Mouse (Mus musculus): Measurements from ENCODE around the gene Rps18. TPM values are rescaled to one million over a fixed set of nuclear protein-coding genes. Genes with fewer than 3 reads are reported as not detected.

Gene Rps18
- total RNA-seq, 2 experiments from 2014 or later = 672 to 676 TPM

GRCm38 (mm10) chr17:33948090-33948904, 7.5 kb downstream of the Rps18 start:
- DNase-seq (ENCODE audit: low spot score in 2 of 2) = peak in 1 of 2 experiments; percentile 21

DNA sequence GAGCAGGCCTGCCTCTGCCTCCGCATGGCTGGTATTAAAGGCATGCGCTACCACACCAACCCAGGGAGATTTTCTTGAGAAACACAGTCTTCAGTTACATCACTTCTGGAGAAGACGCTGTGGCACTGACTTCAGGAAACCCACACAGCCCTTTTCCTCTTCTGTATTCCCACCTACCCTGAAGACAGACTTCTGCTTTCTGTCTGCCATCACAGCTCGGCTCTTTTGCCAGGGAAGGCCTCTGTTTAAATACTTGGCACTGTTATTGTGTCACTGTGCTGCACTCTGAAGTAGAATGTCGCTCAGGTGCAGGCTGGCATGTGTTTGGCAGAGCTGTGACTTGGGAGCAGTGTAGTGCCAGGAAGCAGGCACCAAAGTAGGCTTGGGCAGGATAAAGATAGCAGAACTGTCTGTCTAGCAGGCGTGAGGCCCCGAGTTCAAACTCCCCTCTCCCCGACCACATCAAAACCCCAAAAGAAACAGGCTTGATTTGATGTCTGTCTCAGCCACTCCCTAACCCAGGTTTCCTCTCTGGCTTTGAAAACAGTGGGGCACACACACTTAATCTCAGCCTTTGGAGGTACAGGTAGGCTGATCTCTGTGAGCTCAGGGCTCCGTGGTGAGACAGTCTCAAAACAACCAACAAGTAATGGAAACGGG, 8.2 kb downstream of the Rps18 start:
- DNase-seq (ENCODE audit: low spot score in 2 of 2) = no peak

DNA sequence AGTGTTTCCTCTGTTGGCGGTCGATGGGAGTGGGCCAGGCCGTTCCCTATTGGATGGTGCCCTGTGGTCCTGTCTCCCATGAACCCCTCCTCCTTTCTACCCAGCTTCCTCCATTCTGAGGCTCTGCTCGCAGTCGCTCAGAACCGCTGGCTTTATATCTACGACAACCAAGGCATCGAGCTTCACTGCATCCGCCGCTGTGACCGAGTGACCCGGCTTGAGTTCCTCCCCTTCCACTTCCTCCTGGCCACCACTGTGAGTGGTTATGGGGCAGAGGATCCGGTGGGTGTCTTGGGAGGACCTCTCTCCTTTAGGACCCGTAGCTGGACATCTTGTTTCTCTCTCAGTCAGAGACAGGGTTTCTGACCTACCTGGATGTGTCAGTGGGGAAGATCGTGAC, 12.3 kb downstream of the Rps18 start:
- no peak for DNase-seq (ENCODE audit: low spot score in 2 of 2)

DNA sequence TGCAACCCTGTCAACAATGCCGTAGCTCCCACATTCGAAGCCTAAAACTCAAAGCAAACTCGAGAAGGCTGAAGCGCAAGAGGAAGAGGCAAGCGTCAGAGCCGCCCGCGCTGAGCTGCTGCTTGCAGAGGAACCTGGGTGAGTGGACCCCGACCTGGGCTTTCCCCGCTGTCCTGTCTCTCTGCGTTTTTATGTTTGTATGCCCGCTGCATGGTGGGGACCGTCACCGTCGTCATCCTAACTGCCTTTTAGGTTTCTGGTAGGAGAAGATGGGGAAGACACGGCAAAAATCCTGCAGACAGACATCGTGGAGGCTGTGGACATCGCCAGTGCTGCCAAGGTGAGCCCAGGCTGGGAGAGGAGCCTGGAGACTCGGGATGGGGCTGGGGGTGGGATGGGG, 14.4 kb downstream of the Rps18 start:
- no peak for DNase-seq (ENCODE audit: low spot score in 2 of 2)

- no peak for DNase-seq (ENCODE audit: low spot score in 2 of 2)
Observed at GRCm38 (mm10) chr17:33940981-33941380, 14.8 kb downstream of the Rps18 start.

- DNase-seq (ENCODE audit: low spot score in 2 of 2) = peak; percentile 81 to 86
Observed at GRCm38 (mm10) chr17:33940206-33940805, 15.5 kb downstream of the Rps18 start, which contains the start of the genes Pfdn6 and Wdr46. Pfdn6 (minus strand) TSS chr17:33940343. Wdr46 (plus strand) TSS chr17:33940660.

DNA sequence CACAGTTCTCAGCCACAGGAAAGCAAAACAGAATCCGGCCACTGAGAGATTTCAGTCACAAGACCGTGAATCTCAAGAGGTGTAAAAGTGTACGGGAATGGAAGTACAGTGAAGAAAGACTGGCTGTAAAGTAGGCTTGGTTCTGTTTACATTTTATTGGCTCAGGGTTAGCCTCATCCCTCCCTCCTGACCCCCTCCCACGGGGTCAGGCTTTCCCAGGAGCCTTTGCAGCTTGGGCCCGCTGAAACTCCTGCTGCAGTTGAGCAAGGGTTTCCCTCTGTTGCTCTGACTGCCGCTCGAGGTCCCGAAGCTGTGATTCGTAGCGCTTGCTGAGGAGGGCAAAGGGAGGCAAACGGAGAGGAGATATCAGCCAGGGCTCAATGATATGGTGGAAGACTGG, 17.0 kb downstream of the Rps18 start:
- DNase-seq (ENCODE audit: low spot score in 2 of 2) = no peak

- no peak for DNase-seq (ENCODE audit: low spot score in 2 of 2)
Observed at GRCm38 (mm10) chr17:33936993-33937392, 18.8 kb downstream of the Rps18 start.

GRCm38 (mm10) chr17:33935422-33936055, 20.3 kb downstream of the Rps18 start:
- peak in 1 of 2 experiments; percentile 21 for DNase-seq (ENCODE audit: low spot score in 2 of 2)

GRCm38 (mm10) chr17:33932970-33933369, 22.8 kb downstream of the Rps18 start:
- DNase-seq (ENCODE audit: low spot score in 2 of 2) = peak in 1 of 2 experiments; percentile 20

DNA sequence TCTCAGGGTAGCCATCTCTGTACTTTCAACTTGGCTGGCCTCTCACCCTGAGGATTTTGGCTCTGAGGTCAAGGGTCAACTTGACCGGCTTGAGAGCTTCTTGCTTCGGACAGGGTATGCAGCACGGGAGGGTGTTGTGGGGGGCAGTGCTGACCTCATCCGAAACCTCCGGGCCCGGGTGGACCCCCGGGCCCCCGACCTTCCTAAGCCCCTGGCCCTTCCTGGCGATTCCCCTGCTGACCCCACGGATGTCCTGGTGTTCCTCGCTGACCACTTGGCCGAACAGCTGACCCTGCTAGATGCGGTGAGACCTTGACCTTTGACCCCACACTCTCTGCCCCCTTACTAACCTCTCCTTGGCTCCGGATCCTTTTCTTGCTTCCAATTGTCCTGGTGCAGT, 23.4 kb downstream of the Rps18 start:
- DNase-seq (ENCODE audit: low spot score in 2 of 2) = no peak

- DNase-seq (ENCODE audit: low spot score in 2 of 2) = peak in 1 of 2 experiments; percentile 24
Observed at GRCm38 (mm10) chr17:33931947-33932346, 23.9 kb downstream of the Rps18 start.

GRCm38 (mm10) chr17:33931159-33931866, 24.5 kb downstream of the Rps18 start:
- peak in 1 of 2 experiments; percentile 27 for DNase-seq (ENCODE audit: low spot score in 2 of 2)

- peak; percentile 44 to 53 for DNase-seq (ENCODE audit: low spot score in 2 of 2)
Observed at GRCm38 (mm10) chr17:33930280-33931158, 25.3 kb downstream of the Rps18 start.

GRCm38 (mm10) chr17:33929371-33930279, 26.2 kb downstream of the Rps18 start, which contains the start of gene Rgl2:
Rgl2 (plus strand) TSS chr17:33929543.
- DNase-seq (ENCODE audit: low spot score in 2 of 2) = peak; percentile 95

- no peak for DNase-seq (ENCODE audit: low spot score in 2 of 2)
Observed at GRCm38 (mm10) chr17:33928251-33928947, 27.4 kb downstream of the Rps18 start.

GRCm38 (mm10) chr17:33926207-33926932, 29.4 kb downstream of the Rps18 start:
- DNase-seq (ENCODE audit: low spot score in 2 of 2) = no peak

All from adrenal gland, adult 18-20 months (tissue).